12 mouse cellular contexts compared by ENCODE assay signal in genomic region chr12:8818233-8818672, GRCm38 (mm10). TPM values are rescaled to one million over a fixed set of nuclear protein-coding genes. Genes with fewer than 3 reads are reported as not detected.
DNase-seq lines count a peak whose midpoint lies in the region; ATAC-seq lines count a peak whose summit lies in the region.
"Had no signal": no experiment of that assay in that cellular context is flagged by ENCODE, and none has a peak within 500 bp of the region (broad histone marks: within the 10 kb centered on the region; RNA-seq: fewer than 3 reads in every experiment).

No protein-coding gene starts in this region.

- no peak overlapping the region for H3K9ac ChIP-seq in heart, embryonic 11.5 days (ENCODE audit: low read depth, low read length)
- no peak overlapping the region for H3K9ac ChIP-seq in kidney, embryonic 16.5 days (replicated peaks; ENCODE audit: low read length)
- 0 out of 2 replicates have a peak overlapping the region, but pooled peaks have one; percentile 5 for H3K9ac ChIP-seq in midbrain, embryonic 13.5 days (replicated peaks)
- no peak overlapping the region for H3K9ac ChIP-seq in stomach, embryonic 14.5 days (replicated peaks; ENCODE audit: low read depth, low read length)

- 35% methylated on average over 3 of the region's 3 CpGs for WGBS in heart, embryonic 11.5 days (ENCODE audit: insufficient replicate concordance)
- 32% methylated on average over 3 of the region's 3 CpGs for WGBS in kidney, embryonic 16.5 days
- 57% methylated on average over 3 of the region's 3 CpGs for WGBS in midbrain, embryonic 13.5 days
- 22% methylated on average over 3 of the region's 3 CpGs for WGBS in stomach, embryonic 14.5 days

- H3K27me3 ChIP-seq in heart, embryonic 11.5 days (ENCODE audit: control insufficient read depth, insufficient read depth, low read length) = no peaks in the 10 kb centered on the region
- no peaks in the 10 kb centered on the region for H3K27me3 ChIP-seq in kidney, embryonic 16.5 days (ENCODE audit: insufficient read depth, low read length)
- no peaks in the 10 kb centered on the region for H3K27me3 ChIP-seq in midbrain, embryonic 13.5 days
- no peaks in the 10 kb centered on the region for H3K27me3 ChIP-seq in stomach, embryonic 14.5 days (ENCODE audit: control insufficient read depth, insufficient read depth, low read length)

- H3K4me3 ChIP-seq in heart, embryonic 11.5 days (ENCODE audit: low read depth, low read length) = no peak overlapping the region
- H3K4me3 ChIP-seq in kidney, embryonic 16.5 days (ENCODE audit: low read length) = no peak overlapping the region
- no peak overlapping the region for H3K4me3 ChIP-seq in midbrain, embryonic 13.5 days (replicated peaks)
- no peak overlapping the region for H3K4me3 ChIP-seq in stomach, embryonic 14.5 days (ENCODE audit: low read depth, low read length)
- H3K4me3 ChIP-seq: erythroblast, embryonic 14.5 days; left cerebral cortex, adult 2 months had no signal

- DNase-seq in heart, postnatal 10 days = no peak
- DNase-seq in kidney, postnatal 25 days = no peak
- DNase-seq in thymus, postnatal 0 days (ENCODE audit: low spot score) = no peak
- DNase-seq: right cerebral cortex, postnatal 14 days had no signal

- H3K4me2 ChIP-seq in heart, embryonic 11.5 days = no peak overlapping the region
- peak overlapping the region; percentile 31; the same call in 1 of the 2 replicates for H3K4me2 ChIP-seq in kidney, embryonic 16.5 days (replicated peaks; ENCODE audit: low read depth, low read length)
- no peak overlapping the region for H3K4me2 ChIP-seq in midbrain, embryonic 13.5 days (replicated peaks)
- peak overlapping the region; percentile 13; the same call in 1 of the 2 replicates for H3K4me2 ChIP-seq in stomach, embryonic 14.5 days (replicated peaks; ENCODE audit: low read depth, low read length)
- H3K4me2 ChIP-seq: liver, embryonic 11.5 days had no signal

- H3K27ac ChIP-seq in heart, embryonic 11.5 days (ENCODE audit: low read depth, low read length) = no peak overlapping the region
- no peak overlapping the region for H3K27ac ChIP-seq in kidney, embryonic 16.5 days (ENCODE audit: low read length)
- no peak overlapping the region for H3K27ac ChIP-seq in midbrain, embryonic 13.5 days
- no peak overlapping the region; the same call in 1 of the 2 replicates for H3K27ac ChIP-seq in stomach, embryonic 14.5 days (ENCODE audit: low read length)
- H3K27ac ChIP-seq: left cerebral cortex, adult 2 months; macrophage had no signal

- no peaks in the 10 kb centered on the region for H3K9me3 ChIP-seq in heart, embryonic 11.5 days (replicated peaks; ENCODE audit: control insufficient read depth, low read length)
- no peaks in the 10 kb centered on the region for H3K9me3 ChIP-seq in kidney, embryonic 16.5 days (ENCODE audit: low read length)
- no peaks in the 10 kb centered on the region for H3K9me3 ChIP-seq in midbrain, embryonic 13.5 days
- H3K9me3 ChIP-seq in stomach, embryonic 14.5 days (ENCODE audit: control insufficient read depth, low read depth, low read length) = no peaks in the 10 kb centered on the region

- peak; percentile 57; the same call in 1 of the 2 replicates for ATAC-seq in heart, embryonic 11.5 days (replicated peaks; ENCODE audit: insufficient number of reproducible peaks, low FRiP score, low TSS enrichment)
- ATAC-seq in kidney, embryonic 16.5 days (ENCODE audit: low FRiP score, low TSS enrichment) = no peak
- 0 out of 2 replicates have a peak, but pooled peaks have one; percentile 27 for ATAC-seq in midbrain, embryonic 13.5 days
- ATAC-seq in stomach, embryonic 14.5 days (ENCODE audit: insufficient number of reproducible peaks, insufficient read depth, low FRiP score, low read depth) = 0 out of 2 replicates have a peak, but pooled peaks have one; percentile 11

- H3K4me1 ChIP-seq in heart, embryonic 11.5 days (ENCODE audit: control insufficient read depth, insufficient read depth, low read length) = peaks cover 6% of the 10 kb centered on the region; the same call in 1 of the 2 replicates
- H3K4me1 ChIP-seq in kidney, embryonic 16.5 days (ENCODE audit: insufficient read depth, low read length) = peaks cover 12% of the 10 kb centered on the region
- H3K4me1 ChIP-seq in midbrain, embryonic 13.5 days (replicated peaks) = peaks cover 8% of the 10 kb centered on the region; the same call in 1 of the 2 replicates
- H3K4me1 ChIP-seq in stomach, embryonic 14.5 days (ENCODE audit: control insufficient read depth, insufficient read depth, low read length) = peaks cover 14% of the 10 kb centered on the region

- no peaks in the 10 kb centered on the region for H3K36me3 ChIP-seq in heart, embryonic 11.5 days (ENCODE audit: control insufficient read depth, insufficient read depth, low read length)
- H3K36me3 ChIP-seq in kidney, embryonic 16.5 days (ENCODE audit: insufficient read depth, low read length) = no peaks in the 10 kb centered on the region
- no peaks in the 10 kb centered on the region for H3K36me3 ChIP-seq in midbrain, embryonic 13.5 days
- H3K36me3 ChIP-seq in stomach, embryonic 14.5 days (ENCODE audit: control insufficient read depth, insufficient read depth, low read length) = no peaks in the 10 kb centered on the region

- intact Hi-C loops in heart, postnatal 10 days (cut with DNase I) = no loop called here

RNA-seq across cellular contexts. Expression of gene Sdc1, which starts 47.1 kb away (rescaled TPM):
- polyA plus RNA-seq in heart, embryonic 11.5 days (2014; fragmentation: Nextera tagmentation; extraction: Ambion mirVana) = 28.5 and 37.3 TPM in 2 replicates
- total RNA-seq in heart, postnatal 10 days (2021) = 10 to 100 TPM; 19.2 to 21.0 TPM
- 65.4 and 66.9 TPM in 2 replicates for polyA plus RNA-seq in kidney, embryonic 16.5 days (2015; fragmentation: Nextera tagmentation; extraction: Ambion mirVana)
- 30.1 and 30.8 TPM in 2 replicates for polyA plus RNA-seq in midbrain, embryonic 13.5 days (2015; fragmentation: Nextera tagmentation; extraction: Ambion mirVana)
- polyA plus RNA-seq in stomach, embryonic 14.5 days (2014; fragmentation: Nextera tagmentation; extraction: Ambion mirVana) = 112 and 129 TPM in 2 replicates
- polyA plus RNA-seq in thymus, postnatal 0 days (2015; fragmentation: Nextera tagmentation; extraction: Ambion mirVana) = 16.2 TPM in 2 replicates

Comparison
In these comparisons a context has a peak if more than half of its experiments do, and no peak if none do; other contexts are left out.
1. H3K4me2 ChIP-seq: peak in kidney, embryonic 16.5 days (single experiment) and stomach, embryonic 14.5 days (single experiment); none in heart, embryonic 11.5 days (single experiment) and midbrain, embryonic 13.5 days (single experiment).